Mouse (Mus musculus) CD4-positive, CD25-positive, alpha-beta regulatory T cell, adult 4 months (primary cell): ENCODE results near the gene Olfr994. TPM values are rescaled to one million over a fixed set of nuclear protein-coding genes. Genes with fewer than 3 reads are reported as not detected.

ENCODE experiments used
- ATAC-seq: one replicate; pipeline ENCODE4 v1.8.0; 2017
- polyA plus RNA-seq, 2 experiments: library from polyadenylated mRNA; unstranded; fragments of 100-300 nt; shearing (Covaris generic); gene quantifications; one replicate each; pipeline ENCODE4 v1.2.1; 2017

Gene Olfr994
- not detected for polyA plus RNA-seq

DNA sequence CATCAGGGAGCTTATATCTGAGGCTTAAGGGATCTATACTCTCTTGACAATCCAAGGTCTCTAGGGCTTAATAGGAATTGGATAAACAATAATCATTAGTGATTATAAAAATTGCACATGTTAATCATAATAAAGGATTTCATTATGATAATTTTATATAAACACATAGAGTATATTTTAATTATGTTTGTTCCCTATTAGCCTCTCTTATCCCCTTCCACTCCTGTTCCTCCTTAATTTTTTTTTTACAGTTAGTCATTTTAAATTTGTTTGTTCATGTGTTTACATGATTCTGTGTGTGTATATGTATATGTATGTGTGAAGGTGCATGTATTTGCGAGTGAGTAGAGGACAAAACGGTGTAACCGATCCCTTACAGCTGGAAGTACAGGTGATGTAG lies at the start of gene Olfr994:
Gene Olfr994 (minus strand): TSS at position 101 of the 400 bp plus-strand sequence.
- ATAC-seq, result no peak

DNA sequence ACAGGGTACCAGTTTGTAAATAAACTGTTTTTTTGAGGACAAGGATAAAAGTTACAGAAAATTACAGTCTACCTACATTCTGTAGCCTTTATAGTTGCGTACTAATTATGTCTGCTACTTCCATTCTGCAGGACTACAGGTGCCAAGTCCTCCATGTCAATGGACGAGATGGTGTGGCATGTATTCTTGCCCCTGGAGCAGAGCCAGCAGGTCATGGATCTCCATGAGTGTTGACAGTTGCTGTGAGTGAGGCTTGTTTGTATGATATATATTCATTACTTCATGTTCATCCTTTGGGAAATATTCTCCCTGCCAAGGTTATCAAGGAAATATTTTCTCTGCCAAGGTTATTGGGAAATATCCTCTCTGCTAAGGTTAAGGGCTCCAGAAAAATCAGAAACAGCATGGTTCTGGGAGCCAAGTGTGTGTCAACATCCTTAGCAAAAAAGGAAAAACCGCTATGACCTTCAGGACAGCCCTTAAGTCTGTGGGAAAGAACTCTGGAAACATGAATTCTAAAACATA lies 30.6 kb upstream of the Olfr994 start:
- no peak for ATAC-seq

DNA sequence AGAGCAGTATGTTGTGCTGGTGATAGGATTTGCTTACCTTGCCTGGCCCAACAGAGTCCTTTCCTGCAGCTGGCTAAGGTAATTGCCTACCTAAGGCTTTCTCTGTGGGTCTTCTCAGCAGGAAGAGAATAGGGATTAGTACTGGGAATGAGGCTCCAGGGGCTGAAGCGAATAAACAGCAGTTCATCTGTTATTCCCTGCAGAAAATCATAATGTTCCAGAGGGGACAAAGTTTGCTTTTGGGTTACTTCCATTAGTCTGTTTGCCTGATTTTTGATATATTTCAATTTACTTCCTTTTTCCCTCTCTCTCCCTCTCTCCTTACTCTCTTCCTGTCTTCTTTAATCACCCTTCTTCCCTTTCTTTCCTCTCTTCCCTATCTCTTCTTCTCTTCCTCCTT lies 7.3 kb upstream of the Olfr994 start, which contains the start of gene Olfr995:
Gene Olfr995 (minus strand): TSS at position 101 of the 400 bp plus-strand sequence.
- no peak for ATAC-seq

DNA sequence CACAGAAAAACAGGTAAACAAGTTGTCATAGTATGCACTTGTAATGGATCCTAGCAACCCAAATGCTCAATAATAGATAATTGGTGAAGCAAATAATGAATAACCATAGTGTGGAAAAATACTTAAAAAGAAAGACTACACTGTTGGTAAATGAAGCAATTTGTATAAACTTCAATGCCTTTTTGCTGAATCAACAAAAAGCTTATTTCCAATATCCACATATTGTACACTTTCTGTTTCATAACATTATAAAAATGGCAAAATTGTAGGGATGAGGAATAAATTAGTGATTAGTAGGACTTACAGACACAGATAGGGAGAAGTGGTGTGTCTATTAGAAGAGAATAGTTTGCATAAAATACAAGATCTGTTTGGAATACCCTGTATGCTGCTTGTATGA lies 6.3 kb upstream of the Olfr994 start:
- no peak for ATAC-seq

DNA sequence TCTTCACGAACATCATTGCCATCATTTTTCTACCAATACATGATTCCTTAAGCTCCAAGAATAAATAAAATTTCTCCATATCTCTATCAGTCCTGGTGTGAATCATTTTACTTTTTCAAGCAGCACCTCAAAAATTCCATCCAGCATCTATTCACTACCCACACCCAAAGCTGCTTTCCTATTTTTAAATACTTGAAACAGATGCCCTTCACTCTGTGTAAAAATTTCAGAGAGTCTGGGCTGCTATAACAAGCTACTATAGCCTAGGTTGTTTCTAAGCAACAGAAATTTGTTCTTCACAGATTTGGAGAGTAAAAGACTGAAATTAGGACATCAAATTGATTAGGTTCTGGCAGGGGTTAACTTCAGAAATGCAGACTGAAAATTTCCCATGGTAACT lies 10.4 kb downstream of the Olfr994 start:
- no peak for ATAC-seq

DNA sequence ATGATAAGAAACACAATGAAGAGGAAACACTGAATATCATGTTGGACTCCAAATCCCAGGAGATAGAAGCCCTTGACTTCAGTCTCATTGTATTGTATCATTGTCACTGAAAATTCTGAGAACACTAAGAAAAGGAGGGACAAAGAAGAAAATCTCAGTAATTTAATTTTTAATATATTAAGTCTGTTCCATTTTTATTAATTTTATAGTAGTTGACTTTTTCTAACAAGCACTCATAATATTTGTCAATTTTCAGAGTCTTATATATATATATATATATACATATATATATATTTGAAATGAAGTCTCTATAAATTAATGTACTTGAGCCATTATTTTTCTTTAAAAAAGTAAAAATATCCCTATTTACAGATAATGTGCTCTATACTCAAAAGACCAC lies 21.5 kb downstream of the Olfr994 start, which contains the start of gene Olfr993:
Gene Olfr993 (minus strand): TSS at position 101 of the 400 bp plus-strand sequence.
- no peak for ATAC-seq

DNA sequence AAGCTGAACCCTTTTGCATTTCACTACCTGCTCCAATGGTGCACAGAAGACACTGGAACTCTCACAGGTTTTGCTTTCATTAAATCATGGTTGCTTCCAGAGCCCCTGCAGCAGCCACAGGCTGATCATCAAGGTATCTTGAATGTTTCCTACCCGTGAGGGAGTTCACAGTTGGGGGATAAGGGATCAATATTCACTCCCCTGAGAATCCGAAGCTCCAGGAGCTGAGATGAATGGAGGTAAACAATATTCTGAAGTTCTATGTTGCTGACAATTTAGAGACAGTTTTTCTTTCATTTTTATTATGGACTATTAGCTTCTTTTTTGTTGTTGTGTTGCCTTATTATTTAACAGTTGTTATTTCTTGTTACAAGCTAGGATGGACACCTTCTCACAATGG lies 26.9 kb downstream of the Olfr994 start, which contains the start of gene Olfr992:
Gene Olfr992 (minus strand): TSS at position 101 of the 400 bp plus-strand sequence.
- no peak for ATAC-seq

Other genes starting within 250 kb of the Olfr994 start
- gene Lrrc55, start 239.3 kb downstream of the Olfr994 start, polyA plus RNA-seq, result not detected
- not detected for gene Olfr987, start 97.1 kb downstream of the Olfr994 start, polyA plus RNA-seq
- not detected for gene Olfr988, start 73.2 kb downstream of the Olfr994 start, polyA plus RNA-seq
- gene Olfr992, start 27.0 kb downstream of the Olfr994 start, polyA plus RNA-seq, result not detected
- gene Olfr993, start 21.6 kb downstream of the Olfr994 start, polyA plus RNA-seq, result not detected
- gene Olfr995, start 7.2 kb upstream of the Olfr994 start, polyA plus RNA-seq, result not detected
- not detected for gene 4833423E24Rik, start 82.6 kb upstream of the Olfr994 start, polyA plus RNA-seq
- not detected for gene Olfr996, start 142.8 kb upstream of the Olfr994 start, polyA plus RNA-seq
- not detected for gene Olfr998, start 152.5 kb upstream of the Olfr994 start, polyA plus RNA-seq
- gene Olfr1000, start 175.5 kb upstream of the Olfr994 start, polyA plus RNA-seq, result not detected
- not detected for gene Olfr1002, start 214.3 kb upstream of the Olfr994 start, polyA plus RNA-seq
- not detected for gene Olfr154, start 228.0 kb upstream of the Olfr994 start, polyA plus RNA-seq
- gene Olfr1006, start 242.3 kb upstream of the Olfr994 start, polyA plus RNA-seq, result not detected